Mouse (Mus musculus) stomach, postnatal 0 days (tissue): ENCODE measurements around the gene Xcl1. TPM values are rescaled to one million over a fixed set of nuclear protein-coding genes. Genes with fewer than 3 reads are reported as not detected.

Experiments used
- ATAC-seq: fragments of 200-750 bp; cut with Nextera tagmentation; 2 replicates; pipeline ENCODE4 v1.8.0; 2017; ENCODE audit not compliant: low FRiP score, low TSS enrichment
- DNase-seq: peaks from one replicate; pipeline ENCODE4 v3.0.0-alpha.2; 2016; ENCODE audit warnings: low spot score
- H3K27ac ChIP-seq: fragments of 300-500 bp; sonication (generic); replicated peaks from 2 replicates; pipeline ENCODE4 v1.5.1; 2014; ENCODE audit warnings: mild to moderate bottlenecking, control low read depth
- H3K27me3 ChIP-seq: fragments of 300-500 bp; sonication (generic); 2 replicates; pipeline ENCODE4 v1.6.1; 2014; ENCODE audit warnings: low read length; ENCODE audit not compliant: control insufficient read depth, insufficient read depth
- H3K36me3 ChIP-seq: fragments of 300-500 bp; sonication (generic); 2 replicates; pipeline ENCODE4 v1.6.1; 2014; ENCODE audit warnings: low read length, mixed read lengths; ENCODE audit not compliant: control insufficient read depth, insufficient read depth
- H3K4me1 ChIP-seq: fragments of 300-500 bp; sonication (generic); replicated peaks from 2 replicates; pipeline ENCODE4 v1.6.1; 2014; ENCODE audit warnings: antibody characterized with exemption; ENCODE audit not compliant: control insufficient read depth, insufficient read depth
- H3K4me2 ChIP-seq: fragments of 300-500 bp; sonication (generic); replicated peaks from 2 replicates; pipeline ENCODE4 v1.6.1; 2014; ENCODE audit warnings: low read depth, mild to moderate bottlenecking, control low read depth, moderate library complexity
- H3K4me3 ChIP-seq: fragments of 300-500 bp; sonication (generic); 2 replicates; pipeline ENCODE4 v1.5.1; 2014; ENCODE audit warnings: low read depth, low read length, control low read depth
- H3K9ac ChIP-seq: fragments of 300-500 bp; sonication (generic); 2 replicates; pipeline ENCODE4 v1.6.1; 2014; ENCODE audit warnings: mild to moderate bottlenecking, low read length, control low read depth, mixed read lengths
- H3K9me3 ChIP-seq: fragments of 300-500 bp; sonication (generic); 2 replicates; pipeline ENCODE4 v1.6.1; 2016; ENCODE audit warnings: low read length; ENCODE audit not compliant: control insufficient read depth
- CTCF ChIP-seq: IDR thresholded peaks from 2 replicates; pipeline ENCODE4 v1.5.1; 2016; ENCODE audit warnings: antibody characterized with exemption, low read depth, mild to moderate bottlenecking, moderate library complexity
- EP300 ChIP-seq: optimal IDR thresholded peaks from 2 replicates; pipeline ENCODE3; 2016; ENCODE audit warnings: antibody characterized with exemption
- WGBS: fragments of 180-500 bp; shearing (Covaris S2); extraction: QIAGEN DNeasy Blood & Tissue Kit; methylation state at CpG from one replicate; pipeline ENCODE4 v1.1.7; 2014; 5-methylcytosine and 5-hydroxymethylcytosine counted together
- polyA plus RNA-seq: library from polyadenylated mRNA; unstranded; fragments of >200 nt; fragmentation: Nextera tagmentation; extraction: Ambion mirVana; gene quantifications from 2 replicates; pipeline ENCODE4 v1.2.1, GENCODE M21; 2015

The Xcl1 gene
- polyA plus RNA-seq, 1 experiment from 2014 or later, result 0.33 TPM

GRCm38 (mm10) chr1:164957974-164958373 lies 22.6 kb upstream of the Xcl1 start:
- H3K4me2 ChIP-seq, result no peak overlapping the region
- ATAC-seq, result no peak
- no peak for DNase-seq
- WGBS, result 93% methylated on average over 3 of the region's 3 CpGs
- H3K9ac ChIP-seq, result no peak overlapping the region
- no peaks in the 10 kb centered on the region for H3K9me3 ChIP-seq
- H3K36me3 ChIP-seq, result no peaks in the 10 kb centered on the region
- no peak overlapping the region for H3K4me3 ChIP-seq
- no peaks in the 10 kb centered on the region for H3K27me3 ChIP-seq
- H3K4me1 ChIP-seq, result no peaks in the 10 kb centered on the region
- TF ChIP-seq EP300 (no peak), CTCF (peak; percentile 22; the same call in 1 of the 2 replicates)
- H3K27ac ChIP-seq, result no peak overlapping the region

- 71% methylated on average over 3 of the region's 3 CpGs for WGBS
- no peak overlapping the region for H3K4me3 ChIP-seq
- DNase-seq (no peak), ATAC-seq (no peak)
- no peak for TF ChIP-seq EP300
- TF ChIP-seq CTCF, result no peak
- H3K27me3 ChIP-seq, result no peaks in the 10 kb centered on the region
- H3K4me1 ChIP-seq, result no peaks in the 10 kb centered on the region
- H3K9me3 ChIP-seq, result no peaks in the 10 kb centered on the region
- no peak overlapping the region for H3K4me2 ChIP-seq
- no peaks in the 10 kb centered on the region for H3K36me3 ChIP-seq
- no peak overlapping the region for H3K27ac ChIP-seq
- H3K9ac ChIP-seq, result no peak overlapping the region
These were observed 21.5 kb upstream of the Xcl1 start for GRCm38 (mm10) chr1:164956725-164957399.

GRCm38 (mm10) chr1:164955452-164956196 lies 20.3 kb upstream of the Xcl1 start:
- H3K4me1 ChIP-seq, result no peaks in the 10 kb centered on the region
- WGBS, result 69% methylated on average over 7 of the region's 7 CpGs
- DNase-seq (no peak), ATAC-seq (no peak)
- no peak overlapping the region for H3K4me3 ChIP-seq
- H3K9ac ChIP-seq, result no peak overlapping the region
- no peak overlapping the region for H3K4me2 ChIP-seq
- H3K36me3 ChIP-seq, result no peaks in the 10 kb centered on the region
- H3K27ac ChIP-seq, result no peak overlapping the region
- H3K27me3 ChIP-seq, result no peaks in the 10 kb centered on the region
- no peaks in the 10 kb centered on the region for H3K9me3 ChIP-seq
- TF ChIP-seq EP300 (no peak), CTCF (no peak)

GRCm38 (mm10) chr1:164953574-164953973 lies 18.2 kb upstream of the Xcl1 start:
- DNase-seq (no peak), ATAC-seq (no peak)
- 91% methylated on average over 6 of the region's 6 CpGs for WGBS
- Histone ChIP-seq H3K4me3 (no peak overlapping the region), H3K36me3 (no peaks in the 10 kb centered on the region), H3K9ac (no peak overlapping the region), H3K9me3 (no peaks in the 10 kb centered on the region), H3K4me1 (no peaks in the 10 kb centered on the region), H3K27ac (no peak overlapping the region), H3K4me2 (no peak overlapping the region), H3K27me3 (no peaks in the 10 kb centered on the region)
- TF ChIP-seq CTCF, result no peak
- TF ChIP-seq EP300, result no peak

GRCm38 (mm10) chr1:164936060-164936459 lies 733 bp upstream of the Xcl1 start:
- no peak overlapping the region for H3K4me3 ChIP-seq
- DNase-seq, result no peak
- no peaks in the 10 kb centered on the region for H3K4me1 ChIP-seq
- H3K36me3 ChIP-seq, result no peaks in the 10 kb centered on the region
- H3K4me2 ChIP-seq, result no peak overlapping the region
- ATAC-seq, result no peak
- WGBS, result 52% methylated on average over 2 of the region's 2 CpGs
- no peak overlapping the region for H3K9ac ChIP-seq
- no peaks in the 10 kb centered on the region for H3K27me3 ChIP-seq
- H3K27ac ChIP-seq, result no peak overlapping the region
- no peaks in the 10 kb centered on the region for H3K9me3 ChIP-seq
- no peak for TF ChIP-seq EP300
- TF ChIP-seq CTCF, result no peak
